Mouse (Mus musculus): ENCODE data around the gene Ppox.
"Not testable (repeated sequence)": the region's sequence is repeated elsewhere in the genome, so short reads cannot be mapped to it uniquely, and the experiment has no call there.

Ppox gene

DNA sequence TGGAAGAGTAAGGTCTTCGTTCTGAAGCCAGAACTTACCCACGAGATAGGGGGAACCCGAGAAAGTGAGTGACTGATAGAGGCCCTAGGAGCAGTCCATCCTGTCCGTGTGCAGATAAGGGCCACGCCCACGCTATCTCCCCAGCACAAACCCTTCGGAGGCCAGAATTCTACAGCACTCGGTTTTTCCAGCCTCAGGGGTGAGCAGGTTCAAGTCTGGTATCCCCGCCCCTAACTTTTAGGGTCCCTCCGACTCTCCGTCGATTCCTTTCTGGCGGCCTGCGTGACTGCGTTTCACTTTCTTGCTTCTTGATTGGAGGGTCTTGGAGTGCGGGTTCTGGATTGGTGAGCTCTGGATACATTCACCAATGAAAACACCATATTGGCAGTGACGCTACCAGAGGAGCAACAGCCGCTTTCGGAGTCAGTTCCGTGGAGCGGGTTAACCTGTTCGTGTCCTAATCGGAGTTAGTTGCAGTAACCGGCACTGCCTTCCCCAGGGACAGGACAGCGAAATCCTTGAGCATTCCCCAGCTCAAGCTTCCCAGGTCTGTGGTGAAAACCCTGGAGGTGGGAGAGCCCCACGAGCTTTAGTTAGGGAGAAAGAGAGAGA is at the start of gene Ppox:
TSS of gene Ppox (minus strand) at position 271 of the 612 bp plus-strand sequence.
- in situ Hi-C loops (cut with MboI, MseI) = no loop called here

DNA sequence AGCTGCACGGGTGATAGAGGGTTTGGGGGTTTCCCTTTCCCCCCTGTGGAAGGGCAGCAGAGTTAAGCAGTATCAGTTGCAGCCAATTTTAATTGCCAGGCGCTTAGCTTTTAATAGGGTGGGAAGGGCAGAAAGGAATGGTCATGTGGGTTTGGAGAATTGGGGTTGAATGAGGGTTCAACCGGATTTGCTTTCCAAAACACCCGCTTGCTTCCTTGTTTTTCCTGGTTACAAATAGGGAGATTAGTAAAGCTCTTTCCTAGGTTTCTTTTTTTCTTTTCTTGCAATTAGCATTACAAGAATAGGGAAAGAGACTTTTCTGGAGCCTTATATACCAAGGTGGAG is 49.2 kb upstream of the Ppox start:
- in situ Hi-C loops (cut with MboI, MseI) = no loop called here

DNA sequence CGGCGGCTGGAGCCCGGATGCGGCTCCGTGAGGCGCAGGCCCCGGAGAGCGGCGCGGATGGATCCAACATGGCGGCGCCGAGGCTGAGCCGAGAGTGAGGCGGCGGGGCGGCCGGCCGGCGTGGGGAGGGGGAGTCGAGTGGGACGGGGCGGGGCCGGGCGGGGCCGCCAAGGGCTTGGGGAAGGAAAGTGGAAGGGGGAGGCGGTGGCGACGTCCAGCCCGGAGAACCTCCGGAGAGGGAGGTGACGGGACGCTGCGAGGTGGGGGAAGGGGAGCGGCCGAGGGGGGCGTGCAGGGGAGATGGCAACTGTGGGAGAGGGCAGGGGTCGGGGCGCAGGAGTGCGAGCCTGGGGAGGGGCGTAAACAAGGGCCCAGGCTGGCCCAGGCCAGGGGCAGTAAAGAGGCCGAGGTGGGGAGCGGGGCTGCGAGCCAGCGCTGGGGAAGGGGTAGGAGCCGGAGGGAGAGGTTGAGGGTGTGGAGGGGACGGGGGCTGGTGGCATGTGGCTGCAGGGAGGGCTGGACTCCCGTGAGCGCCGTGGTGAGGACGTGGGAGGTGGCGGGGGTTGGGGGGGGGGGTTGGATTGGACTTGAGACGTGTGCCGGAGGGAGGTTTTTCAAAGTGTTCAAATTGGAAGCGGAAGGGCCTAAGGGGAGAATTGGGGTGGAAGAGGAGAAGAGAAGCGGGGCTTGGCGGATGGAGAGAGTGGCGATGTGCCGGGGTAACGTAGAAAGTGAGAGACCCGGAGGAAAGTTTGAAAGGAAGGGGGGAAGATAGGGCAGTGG is 48.6 kb upstream of the Ppox start:
- in situ Hi-C loops (cut with MboI, MseI) = loop anchor here in 1 of 2 experiments (5.0 kb wide), 1 partner anchor 42 kb away; the partner anchor contains the start of gene Usp21

DNA sequence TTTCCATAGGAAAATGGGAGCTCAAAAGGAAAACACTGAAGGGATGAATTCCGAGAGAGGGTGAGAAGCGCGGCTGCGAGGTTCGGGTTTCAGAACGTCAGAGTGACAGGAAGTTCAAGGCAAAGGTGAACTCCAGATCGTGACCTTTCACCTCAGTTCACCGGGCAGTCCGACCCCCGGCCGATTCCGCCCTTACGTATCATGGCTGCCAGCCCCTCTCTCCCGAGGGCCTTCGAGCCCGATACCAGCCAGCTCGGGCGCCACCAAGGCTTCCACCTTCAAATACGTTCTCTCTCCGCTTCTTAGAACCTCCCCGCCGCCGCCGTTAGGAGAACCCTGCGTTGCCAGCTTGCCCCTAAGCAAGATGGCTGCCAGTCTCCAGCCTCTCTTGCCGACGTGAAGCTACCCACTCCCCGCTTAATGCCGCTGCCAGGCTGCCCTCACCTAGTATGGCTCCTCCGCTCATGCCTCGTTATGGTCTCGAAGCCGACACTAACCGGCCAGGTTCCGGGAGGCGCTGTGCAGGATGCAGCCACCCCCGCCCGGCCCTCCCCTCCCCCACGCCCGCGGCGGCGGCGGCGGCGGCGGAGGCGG is 48.0 kb upstream of the Ppox start, which contains the start of gene Dedd:
TSS of gene Dedd (plus strand) at position 307 of the 594 bp plus-strand sequence.
- in situ Hi-C loops (cut with MboI, MseI) = loop anchor here in 1 of 2 experiments (5.0 kb wide), 1 partner anchor 42 kb away; the partner anchor contains the start of gene Usp21

DNA sequence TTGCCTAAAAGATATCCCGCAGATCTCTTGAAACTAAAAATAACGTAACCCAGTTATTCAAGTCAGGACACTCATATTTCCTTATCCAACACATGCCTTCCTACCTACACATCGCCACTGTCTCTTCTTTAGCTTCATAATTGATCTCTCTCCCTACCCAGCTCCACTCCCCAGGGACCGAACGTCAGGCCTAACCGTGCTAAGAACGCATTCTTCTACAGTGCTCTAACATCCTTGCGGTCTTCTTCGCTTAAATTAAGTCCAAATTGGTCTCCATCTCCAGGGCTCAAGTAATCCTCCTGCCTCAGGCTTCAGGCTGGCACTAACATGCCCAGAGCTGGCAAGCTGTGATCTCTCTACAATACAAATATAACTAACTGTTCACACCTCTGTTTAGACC is 47.3 kb upstream of the Ppox start:
- in situ Hi-C loops (cut with MboI, MseI) = loop anchor here in 1 of 2 experiments (5.0 kb wide), 1 partner anchor 41 kb away; the partner anchor contains the start of gene Usp21

DNA sequence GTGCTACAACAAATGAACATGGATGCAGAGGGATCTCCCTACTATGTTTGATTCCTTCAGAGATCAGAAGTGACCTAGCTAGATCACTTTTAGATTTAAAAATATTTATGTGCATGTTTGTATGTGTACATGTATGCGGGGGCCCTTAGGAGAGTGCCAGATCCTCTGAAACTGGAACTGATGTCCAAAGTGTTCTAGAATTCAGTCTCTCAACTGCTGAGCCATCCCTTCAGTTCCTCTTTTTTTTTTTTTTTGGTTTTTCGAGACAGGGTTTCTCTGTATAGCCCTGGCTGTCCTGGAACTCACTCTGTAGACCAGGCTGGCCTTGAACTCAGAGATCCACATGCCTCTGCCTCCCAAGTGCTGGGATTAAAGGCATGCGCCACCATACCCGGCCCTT is 45.6 kb upstream of the Ppox start:
- in situ Hi-C loops (cut with MboI, MseI) = loop anchor here in 1 of 2 experiments (5.0 kb wide), 1 partner anchor 39 kb away; the partner anchor contains the start of gene Usp21

DNA sequence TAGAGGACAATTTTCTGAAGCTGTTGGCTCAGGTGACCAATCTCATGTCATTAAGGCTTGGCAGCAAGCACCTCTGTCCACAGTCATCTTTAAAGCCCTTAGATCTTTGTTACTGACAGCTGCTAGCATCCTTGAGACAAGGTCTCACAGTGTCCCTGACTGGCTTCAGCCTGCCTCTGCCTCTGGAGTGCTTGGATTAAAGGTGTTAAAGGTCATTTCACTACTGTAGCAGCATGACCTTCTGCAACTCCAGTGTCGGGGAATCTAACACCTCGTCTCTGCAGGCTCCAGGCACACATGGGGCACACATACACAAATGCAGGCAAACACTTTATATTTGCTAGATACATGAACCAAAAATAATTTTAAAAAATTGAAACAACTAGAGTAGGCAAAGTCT is 44.6 kb upstream of the Ppox start:
- in situ Hi-C loops (cut with MboI, MseI) = loop anchor here in 1 of 2 experiments (5.0 kb wide), 1 partner anchor 38 kb away; the partner anchor contains the start of gene Usp21

DNA sequence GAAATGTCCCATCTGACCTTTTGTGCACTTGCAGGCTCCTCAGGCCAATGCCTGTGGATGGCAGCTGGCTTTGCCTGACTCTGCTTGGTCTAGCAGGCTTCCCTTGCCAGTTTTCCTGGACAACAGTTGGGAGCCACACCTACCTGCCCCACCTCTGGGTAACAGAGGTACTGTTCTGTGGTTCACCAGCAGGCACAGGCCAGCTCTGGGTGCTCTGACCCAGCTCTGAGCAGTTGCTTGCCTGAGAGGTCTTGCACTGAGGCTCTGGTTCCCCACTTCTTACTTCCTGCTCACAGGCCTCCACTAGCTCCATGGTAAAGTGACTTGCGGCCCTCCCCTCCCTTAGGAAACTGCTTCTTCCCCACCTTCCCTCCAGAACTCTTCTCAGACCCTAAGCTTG is 41.0 kb upstream of the Ppox start:
- in situ Hi-C loops (cut with MboI, MseI) = no loop called here

DNA sequence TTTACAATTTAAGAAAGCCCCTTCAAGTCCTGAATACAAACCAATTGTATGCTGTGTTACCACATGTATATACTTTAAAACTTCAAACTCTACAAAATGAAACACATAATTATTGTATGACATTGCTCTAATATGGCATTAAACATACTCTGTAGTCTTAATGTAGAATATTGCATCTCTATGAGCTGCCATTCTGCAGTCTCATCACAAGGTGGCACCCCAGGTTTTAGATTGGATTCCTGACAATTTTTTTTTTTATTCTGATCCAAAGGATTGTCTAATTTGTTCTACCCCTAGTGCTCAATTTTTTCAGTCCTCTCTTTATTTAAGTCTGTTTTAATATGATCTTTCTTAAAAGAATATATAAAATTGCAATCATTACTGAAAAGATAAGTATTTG is 40.4 kb upstream of the Ppox start:
- in situ Hi-C loops (cut with MboI, MseI) = no loop called here

DNA sequence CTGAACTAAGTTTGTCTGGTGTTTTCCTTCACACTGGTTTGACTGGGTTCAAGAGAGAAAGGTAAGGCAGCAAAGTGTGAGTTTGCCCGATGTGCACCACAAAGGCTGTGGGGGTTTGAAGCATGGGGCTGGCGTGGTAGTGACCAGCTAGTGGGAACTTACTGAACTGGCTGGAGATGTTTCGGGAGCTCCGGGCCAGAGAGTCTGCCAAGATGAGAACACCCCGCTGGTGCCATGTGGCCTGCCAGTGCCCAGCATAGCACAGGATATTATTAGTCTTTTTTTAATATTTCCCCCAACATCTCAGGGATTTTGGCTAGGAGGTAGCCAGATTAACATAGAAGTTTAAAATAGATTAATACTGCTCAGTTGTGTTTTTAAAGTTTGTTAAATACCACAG is 39.2 kb upstream of the Ppox start:
- in situ Hi-C loops (cut with MboI, MseI) = no loop called here

DNA sequence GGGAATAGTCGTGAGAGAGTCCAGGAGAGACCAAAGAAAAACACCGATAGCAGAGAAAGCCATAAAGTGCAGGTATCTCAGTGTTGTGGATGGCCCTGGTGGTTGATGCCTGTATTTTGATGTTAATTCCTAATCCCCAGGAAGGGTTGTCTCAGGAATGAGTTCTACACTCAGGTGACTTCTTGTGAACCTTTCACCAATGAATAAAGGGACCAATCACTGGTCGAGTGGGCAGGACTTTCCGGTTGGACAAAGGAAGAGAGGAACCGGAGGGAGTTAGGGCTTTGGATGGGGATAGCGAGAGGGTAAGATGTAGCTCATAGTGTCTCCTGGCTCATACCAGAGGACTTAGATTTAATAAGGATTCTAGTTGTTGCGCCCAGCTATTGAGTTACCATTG is 38.8 kb upstream of the Ppox start:
- in situ Hi-C loops (cut with MboI, MseI) = loop anchor here (5.0 kb wide), 1 partner anchor 38 kb away; no protein-coding TSS in a partner anchor

DNA sequence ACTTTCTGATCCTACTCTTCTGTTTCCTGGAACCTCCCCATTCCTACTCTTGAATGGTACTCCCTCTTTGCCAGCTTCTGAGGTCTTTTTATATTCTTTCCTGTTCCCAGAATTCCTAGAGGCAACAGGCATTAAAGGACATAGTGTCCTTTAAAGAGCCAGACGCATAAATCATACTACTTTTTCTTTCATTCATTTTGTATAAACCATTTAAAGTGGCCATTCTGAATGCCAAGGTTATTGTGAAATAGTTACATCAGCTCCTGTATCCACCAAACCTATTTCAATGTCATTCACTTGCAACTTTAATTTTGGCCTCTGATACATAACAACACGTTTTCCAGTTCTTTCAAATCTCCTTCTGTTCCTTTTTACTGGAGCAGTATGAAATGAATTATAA is 28.3 kb upstream of the Ppox start:
- in situ Hi-C loops (cut with MboI, MseI) = no loop called here

DNA sequence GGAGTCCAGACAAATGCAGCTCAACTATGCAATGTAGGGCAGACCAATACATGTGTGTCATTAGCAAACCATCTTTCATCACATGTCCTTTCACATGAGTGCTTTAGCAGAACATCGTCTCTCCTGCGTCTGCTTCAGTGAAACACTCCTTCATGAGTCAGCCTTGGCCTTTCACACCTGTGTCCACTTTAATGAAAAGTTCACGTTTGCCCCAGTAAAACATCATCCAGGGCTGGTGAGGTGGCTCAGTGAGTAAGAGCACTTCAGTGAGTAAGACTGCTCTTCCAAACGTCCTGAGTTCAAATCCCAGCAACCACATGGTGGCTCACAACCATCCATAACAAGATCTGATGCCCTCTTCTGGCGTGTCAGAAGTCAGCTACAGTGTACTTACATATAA is 25.2 kb upstream of the Ppox start:
- in situ Hi-C loops (cut with MboI, MseI) = not testable (repeated sequence)

DNA sequence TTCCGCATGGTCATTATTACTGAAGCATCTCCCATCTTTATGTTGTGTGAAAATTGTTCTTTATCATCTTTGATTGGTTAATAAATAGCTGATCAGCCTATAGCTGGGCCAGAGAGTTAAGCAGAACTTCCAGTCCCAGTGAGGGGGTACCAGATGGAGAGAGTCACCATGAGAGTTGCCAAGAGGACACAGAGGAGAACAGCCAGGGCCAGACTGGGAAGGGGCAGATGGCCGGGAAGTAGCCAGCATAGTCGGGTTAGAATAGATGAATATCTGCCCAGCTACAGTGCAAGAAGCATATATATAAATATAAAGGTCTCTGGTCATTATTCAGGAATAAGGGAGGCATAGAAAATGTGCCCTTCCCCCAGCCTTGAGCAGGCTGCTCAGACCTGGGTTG is 17.2 kb upstream of the Ppox start:
- in situ Hi-C loops (cut with MboI, MseI) = no loop called here

DNA sequence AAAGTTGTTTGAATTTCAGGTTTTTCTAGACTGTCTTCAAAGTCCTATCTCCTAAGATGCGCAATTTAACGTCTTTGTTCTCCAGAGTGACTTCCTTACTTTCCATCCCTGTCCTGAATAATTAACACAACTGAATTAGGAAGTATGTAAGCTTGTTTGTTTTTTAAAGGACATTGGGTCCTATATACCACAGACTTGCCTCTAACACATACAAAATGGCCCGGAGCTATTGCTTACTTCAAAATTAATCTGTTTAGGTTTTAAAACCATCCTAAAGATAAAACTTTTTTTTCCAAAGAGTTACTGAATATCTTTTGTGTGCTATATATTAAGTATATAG is 14.0 kb upstream of the Ppox start:
- in situ Hi-C loops (cut with MboI, MseI) = no loop called here

DNA sequence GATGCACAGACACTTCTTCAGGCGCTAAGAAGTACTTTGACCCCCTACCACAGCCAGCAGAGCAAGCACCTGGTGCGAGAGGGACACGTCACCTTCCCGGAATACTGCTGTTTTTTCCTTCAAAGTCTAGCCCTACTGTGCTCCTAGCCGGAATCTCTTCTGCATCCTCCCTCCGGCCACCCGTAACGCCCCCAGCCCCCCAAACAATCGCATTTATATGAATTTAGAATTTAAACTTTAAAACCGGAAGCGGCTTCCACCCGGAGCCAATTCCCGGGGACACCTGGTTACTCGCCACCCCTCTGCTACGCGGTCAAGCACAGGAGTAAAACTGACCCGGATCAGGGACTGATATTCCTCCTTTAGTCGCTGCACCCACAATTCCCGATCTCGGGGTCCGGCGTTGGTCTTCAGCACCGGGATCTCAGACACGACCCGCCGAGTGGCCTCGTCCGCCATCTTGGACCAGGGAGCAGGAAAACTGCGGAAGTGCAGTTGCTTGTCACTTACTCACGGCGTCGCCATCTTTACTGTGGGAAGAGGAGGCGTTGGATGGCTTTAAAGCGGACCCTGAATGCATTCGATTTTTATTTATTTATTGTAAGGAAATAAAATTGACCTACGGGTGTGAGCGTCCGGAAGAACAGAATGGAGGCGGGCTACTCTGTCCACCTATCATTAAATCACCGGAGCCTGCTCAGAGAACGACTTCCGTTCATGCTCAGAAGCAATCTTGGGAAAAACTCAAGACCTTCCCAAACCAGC is 13.5 kb upstream of the Ppox start, which contains the start of gene Ufc1:
TSS of gene Ufc1 (minus strand) at position 727 of the 765 bp plus-strand sequence.
- in situ Hi-C loops (cut with MboI, MseI) = no loop called here

DNA sequence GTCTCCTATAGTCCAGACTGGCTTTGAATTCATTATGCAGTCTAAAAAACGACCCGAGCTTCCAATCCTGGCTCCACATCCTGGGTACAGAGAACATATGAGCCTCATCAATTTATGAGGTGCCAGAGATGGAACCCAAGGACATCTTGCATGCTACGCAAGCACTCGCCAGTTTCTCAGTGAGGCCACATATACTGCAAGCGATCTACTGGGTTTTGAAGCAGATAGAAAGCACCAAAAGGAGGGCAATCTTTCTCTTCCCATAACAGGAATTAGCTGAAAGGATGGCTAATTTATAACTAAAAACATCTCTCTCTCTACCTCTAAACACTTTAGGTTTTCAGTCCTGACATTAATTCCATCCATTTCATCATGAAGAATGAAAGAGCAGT is 12.9 kb upstream of the Ppox start:
- in situ Hi-C loops (cut with MboI, MseI) = no loop called here

DNA sequence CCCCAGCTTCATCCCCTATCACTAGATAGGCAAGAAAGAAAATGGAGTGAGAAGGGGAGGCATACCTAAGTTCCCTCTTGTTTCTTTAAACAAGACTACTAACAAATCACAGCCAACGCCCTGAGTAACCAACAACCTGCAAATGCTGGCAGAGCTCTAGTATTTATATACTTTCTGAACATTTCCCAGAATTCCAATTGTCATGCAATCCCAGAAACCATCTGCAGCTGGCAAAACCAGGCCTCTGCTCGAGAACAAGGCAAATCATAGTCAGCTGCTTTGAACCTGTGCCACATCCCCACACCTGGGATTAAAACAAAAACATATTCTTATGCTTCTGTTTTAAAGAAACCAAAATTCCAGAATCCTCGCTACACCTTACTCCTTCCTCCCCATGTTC is 12.4 kb upstream of the Ppox start:
- in situ Hi-C loops (cut with MboI, MseI) = no loop called here

DNA sequence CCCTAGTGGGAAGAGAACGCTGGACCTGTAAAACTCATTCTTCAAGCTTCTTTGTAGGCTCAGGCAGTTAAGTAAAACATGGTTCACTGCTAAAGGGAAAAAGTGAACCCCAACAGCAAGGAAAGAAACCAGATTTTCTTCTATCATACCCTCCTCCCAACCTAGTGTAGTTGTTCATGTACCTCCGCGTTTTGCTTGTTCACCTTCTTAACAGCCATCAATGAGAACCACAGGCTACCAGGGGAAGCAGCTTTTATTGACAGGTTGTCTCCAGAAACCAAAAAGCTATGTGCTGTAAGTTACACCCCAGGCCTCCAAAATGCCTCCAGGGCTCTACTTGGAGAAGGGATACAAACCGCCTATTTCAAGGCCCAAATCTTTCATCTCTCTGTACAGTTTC is 7.3 kb upstream of the Ppox start:
- in situ Hi-C loops (cut with MboI, MseI) = loop anchor here in 1 of 2 experiments (5.0 kb wide), 1 partner anchor 39 kb away; the partner anchor contains the start of gene Dedd

DNA sequence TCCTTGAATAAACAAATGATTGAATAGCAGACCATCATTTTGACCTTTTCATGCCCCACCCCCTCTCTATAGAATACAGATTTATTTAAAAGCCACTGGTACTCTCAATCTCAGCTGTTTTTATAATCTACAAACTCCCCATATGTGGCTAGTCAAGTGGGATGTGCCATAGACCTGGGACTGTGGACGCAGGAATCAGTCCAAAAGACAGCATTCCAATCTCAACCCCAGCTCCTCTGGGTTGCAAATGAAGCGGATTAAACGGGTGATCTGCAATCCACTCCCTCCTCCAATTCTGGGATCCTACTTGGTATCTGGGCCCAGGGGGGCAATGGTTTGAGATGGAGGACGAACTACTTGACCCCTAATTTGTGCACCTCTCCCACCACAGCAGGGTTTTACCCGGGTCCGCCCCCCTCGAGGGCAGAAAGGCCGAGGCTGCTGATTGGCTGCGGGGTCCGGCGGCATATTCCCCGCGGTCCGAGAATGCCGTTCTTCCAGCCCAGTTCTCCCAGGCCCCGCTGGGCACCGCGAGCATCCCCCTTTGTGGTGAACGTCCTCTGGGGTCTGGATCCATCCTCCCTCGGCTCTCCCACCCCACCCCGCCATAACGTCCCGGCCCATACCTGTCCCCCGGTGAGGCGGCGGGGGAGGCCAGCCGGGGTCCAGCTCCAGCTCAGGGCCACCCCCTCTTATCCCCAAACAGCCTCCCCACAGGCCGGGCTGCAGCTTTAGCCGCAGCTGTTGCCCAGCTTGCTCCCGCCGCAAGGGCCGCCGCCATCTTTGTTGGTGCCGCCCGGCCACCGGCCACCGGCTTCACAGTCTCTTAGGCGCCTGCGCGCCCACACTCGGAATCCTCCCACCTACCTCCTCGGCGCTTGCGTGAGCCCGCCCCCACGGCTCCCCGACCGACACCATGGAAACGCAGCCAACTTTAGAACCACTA is 6.4 kb upstream of the Ppox start, which contains the start of gene Usp21:
TSS of gene Usp21 (minus strand) at position 856 of the 946 bp plus-strand sequence.
- in situ Hi-C loops (cut with MboI, MseI) = loop anchor here in 1 of 2 experiments (5.0 kb wide), 1 partner anchor 40 kb away; the partner anchor contains the start of gene Dedd

Measured in T-helper 17 cell (primary cell).